Mouse (Mus musculus) splenic B cell, adult 2 months (primary cell): Measurements from ENCODE around the gene Man1a.

ENCODE experiments used
- DNase-seq: peaks from one replicate; pipeline ENCODE4 v3.0.0-alpha.2; 2011; ENCODE audit warnings: low read depth, low spot score
- H3K27me3 ChIP-seq: 2 replicates; pipeline ENCODE4 v1.6.1; 2012; ENCODE audit warnings: mild to moderate bottlenecking, low read length, moderate library complexity, mixed read lengths; ENCODE audit not compliant: control insufficient read depth, poor library complexity, insufficient read depth, severe bottlenecking
- H3K36me3 ChIP-seq: 2 replicates; pipeline ENCODE4 v1.6.1; 2012; ENCODE audit warnings: mild to moderate bottlenecking, low read length, moderate library complexity, mixed read lengths; ENCODE audit not compliant: control insufficient read depth, poor library complexity, insufficient read depth, severe bottlenecking

Gene Man1a

DNA sequence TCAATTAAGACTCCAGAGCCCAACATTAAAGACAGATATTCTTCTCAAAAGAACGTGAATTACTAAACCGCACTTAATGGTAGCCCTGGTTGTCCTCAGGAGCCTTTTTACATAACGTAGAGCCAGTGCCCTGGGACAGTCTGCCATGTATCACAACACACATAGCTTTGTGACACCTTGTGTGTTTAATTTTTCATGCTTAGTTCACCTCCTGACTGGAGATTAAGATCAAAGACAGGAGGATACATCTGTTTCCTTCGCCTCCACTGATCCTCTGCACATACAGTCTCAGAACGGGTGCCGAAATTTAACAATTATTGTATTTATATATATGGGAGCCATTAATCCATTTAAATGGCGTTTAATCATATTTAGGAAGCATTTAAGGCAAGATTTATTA lies 134.8 kb downstream of the Man1a start:
- no peaks in the 10 kb centered on the region; the same call in 1 of the 2 replicates for H3K36me3 ChIP-seq
- DNase-seq = no peak
- no peaks in the 10 kb centered on the region for H3K27me3 ChIP-seq

DNA sequence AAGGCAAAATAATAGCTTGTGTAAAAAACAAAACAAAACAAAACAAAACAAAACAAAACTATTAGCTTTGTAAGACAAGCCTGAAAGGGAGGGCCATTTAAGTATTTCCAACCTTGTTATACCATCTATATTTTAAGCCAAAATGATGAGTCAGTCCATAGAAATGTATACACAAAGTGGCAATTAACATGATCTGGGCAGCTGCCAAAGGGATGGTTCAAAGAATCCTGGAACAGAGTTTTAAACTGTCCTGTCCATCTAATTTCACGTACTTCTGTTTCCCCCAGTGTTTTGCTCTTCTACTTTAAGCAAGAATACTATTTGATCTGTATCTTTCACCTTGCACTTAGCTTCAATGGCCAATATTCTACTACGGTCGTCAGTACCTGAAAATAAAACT lies 138.2 kb downstream of the Man1a start:
- H3K36me3 ChIP-seq = peaks cover 13% of the 10 kb centered on the region
- DNase-seq = no peak

DNA sequence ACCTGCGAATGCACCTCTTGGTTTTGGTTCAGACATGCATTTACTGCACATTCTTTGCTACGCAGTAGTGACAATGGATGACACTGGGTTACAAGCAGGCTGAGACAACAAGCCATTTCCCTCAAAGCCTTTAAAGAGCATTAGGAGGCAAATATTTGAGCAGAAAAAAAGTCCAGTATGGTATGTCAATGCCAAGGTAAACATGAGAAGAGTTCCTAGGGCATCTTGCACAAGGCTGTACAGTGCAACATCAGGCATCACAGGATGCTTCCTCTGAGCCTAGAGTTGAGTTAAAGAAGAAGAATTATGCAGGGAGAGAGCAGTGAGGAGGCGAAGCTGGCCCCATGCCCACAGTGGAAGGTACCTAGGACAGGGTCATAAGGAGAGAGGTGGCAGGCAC lies 140.3 kb downstream of the Man1a start:
- Histone ChIP-seq H3K36me3 (peaks cover 18% of the 10 kb centered on the region), H3K27me3 (no peaks in the 10 kb centered on the region)
- DNase-seq = no peak

More for the DNA sequence above, 138.2 kb downstream of the Man1a start:
- no peaks in the 10 kb centered on the region for H3K27me3 ChIP-seq

DNA sequence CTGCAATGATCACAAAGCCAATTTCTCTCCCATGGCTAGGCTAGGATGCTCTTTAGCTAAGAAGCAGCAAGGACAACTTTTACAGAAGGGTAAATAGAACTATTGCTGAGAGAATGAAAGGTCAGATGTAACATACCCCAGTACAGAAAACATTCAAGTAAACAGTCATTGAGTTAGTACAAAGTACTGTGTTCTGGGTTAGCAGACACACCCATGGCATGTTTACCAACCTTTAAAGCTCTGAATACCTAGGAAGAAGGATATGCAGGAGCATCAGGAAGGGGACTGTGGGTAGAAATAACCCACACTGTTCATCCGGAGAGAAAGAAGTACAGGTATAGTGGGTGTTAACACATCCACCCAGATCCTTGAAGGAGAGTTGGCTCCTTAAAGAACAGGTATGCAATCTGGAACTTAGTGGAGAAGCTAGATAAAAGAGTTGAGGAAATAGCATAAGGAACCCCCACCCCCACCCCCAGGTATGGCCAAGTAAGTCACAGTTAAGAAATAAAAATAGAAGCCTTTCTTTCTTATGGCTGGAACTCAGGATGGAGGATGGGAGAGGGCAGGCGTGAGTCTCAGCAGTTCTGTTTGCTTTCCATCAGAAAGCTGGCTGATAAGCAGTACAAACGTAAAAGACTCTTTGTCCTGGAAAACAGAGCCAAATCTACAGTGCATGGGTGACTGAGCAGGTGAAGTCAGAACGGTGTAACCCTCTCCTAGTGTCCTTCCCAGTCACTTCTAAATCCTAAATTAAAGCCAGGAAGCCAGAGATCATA lies 146.5 kb downstream of the Man1a start:
- Histone ChIP-seq H3K27me3 (no peaks in the 10 kb centered on the region; the same call in 1 of the 2 replicates), H3K36me3 (peaks cover 29% of the 10 kb centered on the region)
- DNase-seq = no peak

DNA sequence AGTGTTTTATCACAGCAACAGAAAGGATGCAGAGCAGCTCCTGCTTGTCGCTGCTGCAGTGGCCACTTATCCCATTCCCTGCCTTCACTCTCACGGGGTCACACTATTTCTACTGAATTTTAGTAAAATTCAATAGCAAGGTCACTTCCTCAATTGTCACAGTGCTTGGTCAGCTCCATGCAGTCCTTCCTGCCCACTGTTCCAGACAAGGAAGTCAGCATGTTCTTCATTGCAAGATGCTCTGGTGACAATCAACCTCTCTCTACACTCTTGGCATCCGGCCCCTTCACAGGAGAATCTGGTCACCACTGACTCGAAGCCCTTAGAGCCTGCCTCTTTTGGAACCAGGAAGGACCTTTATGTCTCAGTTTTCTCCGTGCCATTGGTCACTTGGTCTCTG lies 148.5 kb downstream of the Man1a start:
- DNase-seq = peak; percentile 30
- no peaks in the 10 kb centered on the region; the same call in 1 of the 2 replicates for H3K27me3 ChIP-seq
- H3K36me3 ChIP-seq = peaks cover 18% of the 10 kb centered on the region

DNA sequence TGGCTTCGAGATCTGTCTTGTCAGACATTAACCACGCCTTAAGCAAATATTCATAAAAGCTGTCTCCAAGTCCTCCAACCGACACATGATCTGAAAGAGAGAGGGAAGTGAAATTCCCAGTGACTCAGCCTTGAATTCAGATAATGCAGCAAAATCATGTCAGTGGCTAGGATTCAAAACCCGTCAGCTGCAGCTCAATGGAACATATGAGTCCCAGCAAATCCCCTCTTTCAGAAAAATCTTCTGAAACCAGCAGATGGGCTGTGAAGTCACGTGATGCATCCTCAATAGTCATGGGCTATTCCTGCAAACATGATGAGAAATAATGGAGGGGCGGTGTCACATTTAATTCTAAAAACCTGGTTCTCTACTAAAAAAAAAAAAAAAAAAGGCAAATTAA lies 151.0 kb downstream of the Man1a start:
- H3K36me3 ChIP-seq = peaks cover 15% of the 10 kb centered on the region
- peak; percentile 35 for DNase-seq
- no peaks in the 10 kb centered on the region; the same call in 1 of the 2 replicates for H3K27me3 ChIP-seq

DNA sequence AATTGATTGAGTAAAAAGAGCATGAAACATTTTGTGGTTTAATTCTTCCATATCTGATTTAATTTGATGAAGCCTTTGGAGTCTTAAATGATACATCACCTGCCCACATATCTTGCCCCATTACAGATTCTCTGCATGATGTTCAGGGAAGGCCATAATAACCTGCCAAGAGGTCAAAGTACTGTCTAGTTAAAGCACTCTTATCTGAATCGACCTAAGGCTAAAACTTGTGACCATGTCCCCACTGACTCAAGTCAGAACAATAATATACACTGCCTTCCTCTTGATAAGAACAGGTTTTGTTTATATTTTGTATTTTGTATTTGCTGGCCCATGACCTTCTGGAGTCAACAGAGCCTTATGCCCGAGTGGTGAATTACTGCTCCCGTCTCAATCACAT lies 154.2 kb downstream of the Man1a start:
- DNase-seq = no peak
- Histone ChIP-seq H3K27me3 (no peaks in the 10 kb centered on the region; the same call in 1 of the 2 replicates), H3K36me3 (peaks cover 33% of the 10 kb centered on the region)

DNA sequence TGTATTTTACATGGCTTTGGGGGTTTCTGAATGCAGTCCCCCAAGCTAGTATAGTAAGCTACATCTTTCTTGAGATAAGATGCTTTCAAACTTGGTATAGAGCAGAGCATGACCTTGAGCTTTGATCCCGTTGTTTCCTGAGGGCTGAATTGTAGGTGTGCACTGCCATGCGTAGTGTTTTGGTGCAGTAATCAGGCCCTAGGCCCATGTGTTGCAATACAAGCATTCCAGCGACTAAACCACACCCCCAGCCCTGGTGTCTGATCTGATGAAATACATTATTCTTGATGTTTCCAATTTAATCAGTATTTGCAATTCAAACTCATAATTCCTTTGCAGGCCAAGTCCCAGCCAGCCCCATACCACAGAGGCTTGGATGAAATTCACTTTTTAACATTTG lies 158.9 kb downstream of the Man1a start:
- no peak for DNase-seq
- Histone ChIP-seq H3K36me3 (peaks cover 31% of the 10 kb centered on the region), H3K27me3 (no peaks in the 10 kb centered on the region)

DNA sequence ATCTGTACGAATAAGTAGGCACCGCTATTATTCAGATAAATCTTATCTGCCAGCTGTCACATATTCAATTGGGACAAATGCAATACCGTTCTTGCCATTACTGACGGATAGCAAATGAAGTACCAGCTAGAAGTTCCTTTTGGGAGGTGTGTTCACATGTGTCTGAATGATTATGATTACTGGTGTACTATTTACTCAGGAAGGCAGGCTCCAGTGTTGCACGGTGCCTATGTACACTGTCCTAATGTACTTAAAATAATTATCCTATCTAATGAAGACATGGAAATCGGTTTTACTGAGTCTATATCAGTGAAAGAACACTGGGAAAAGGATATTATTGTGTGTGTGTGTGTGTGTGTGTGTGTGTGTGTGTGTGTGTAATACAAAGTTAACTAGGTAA lies 160.7 kb downstream of the Man1a start:
- no peak for DNase-seq
- Histone ChIP-seq H3K27me3 (no peaks in the 10 kb centered on the region), H3K36me3 (peaks cover 37% of the 10 kb centered on the region)

DNA sequence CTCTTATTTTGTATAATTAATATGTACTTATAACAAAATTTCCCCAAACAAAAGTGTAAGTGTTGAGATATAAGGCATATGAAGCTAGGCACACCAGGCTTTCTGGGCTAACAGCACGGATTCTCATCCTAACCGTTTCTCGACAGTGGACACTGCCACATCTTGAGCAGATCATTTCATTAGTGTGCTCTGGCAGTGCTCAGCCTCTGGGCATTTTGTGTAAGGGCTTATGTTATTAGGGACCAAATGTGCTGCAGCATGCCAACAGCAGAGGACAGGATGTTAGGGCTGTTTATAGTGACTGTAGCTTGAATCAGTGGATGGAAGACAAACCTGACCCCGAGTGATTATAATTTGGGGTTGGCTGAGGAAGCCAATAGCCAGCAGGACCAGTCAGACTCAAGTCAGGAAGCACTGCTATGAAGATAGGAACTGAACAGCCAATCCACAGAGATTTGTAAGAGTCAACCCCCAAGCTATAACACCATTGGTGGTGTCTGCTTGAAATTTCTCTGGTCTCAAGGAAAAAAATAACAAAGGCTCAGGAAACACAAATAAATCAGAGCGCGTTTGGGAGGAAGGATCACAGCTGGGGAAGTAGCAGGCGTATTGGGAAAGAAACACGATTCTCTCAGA lies 161.3 kb downstream of the Man1a start:
- Histone ChIP-seq H3K36me3 (peaks cover 35% of the 10 kb centered on the region), H3K27me3 (no peaks in the 10 kb centered on the region)
- DNase-seq = no peak

DNA sequence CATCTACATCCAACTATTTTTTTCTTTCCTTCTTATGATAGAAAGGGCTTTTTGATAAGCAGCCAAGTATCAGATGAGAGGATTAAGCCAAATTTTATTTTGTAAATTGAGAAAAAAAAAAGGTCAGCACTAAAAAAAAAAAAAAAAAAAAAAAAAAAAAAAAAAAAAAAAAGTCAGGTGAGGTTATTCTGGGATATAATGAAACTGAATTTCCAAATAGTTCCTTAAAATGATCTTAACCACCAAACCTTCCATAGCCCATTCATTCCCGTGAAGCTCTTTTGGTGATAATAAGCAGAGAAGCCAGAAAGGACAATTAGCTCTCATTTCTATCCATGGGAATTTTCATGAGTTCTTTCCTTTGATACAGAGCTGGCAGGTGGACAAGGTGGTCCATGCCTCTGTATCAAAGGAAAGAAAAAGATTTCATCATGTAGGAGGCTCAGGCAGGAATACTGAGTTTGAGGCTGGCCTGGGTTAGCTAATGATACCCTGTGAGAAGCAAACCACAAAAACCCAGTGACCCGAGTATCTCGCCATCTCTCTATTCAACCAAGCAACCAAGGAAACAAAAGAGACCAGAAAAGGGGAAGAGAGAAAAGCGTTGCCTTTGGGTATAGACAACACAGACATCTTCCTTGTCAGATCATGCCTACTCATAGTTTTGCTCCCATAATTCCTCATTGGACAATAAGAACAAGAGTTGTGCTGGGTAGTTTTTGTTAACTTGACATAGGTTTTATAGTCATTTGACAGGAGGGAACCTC lies 162.7 kb downstream of the Man1a start:
- Histone ChIP-seq H3K36me3 (peaks cover 32% of the 10 kb centered on the region), H3K27me3 (no peaks in the 10 kb centered on the region)
- DNase-seq = peak; percentile 74

DNA sequence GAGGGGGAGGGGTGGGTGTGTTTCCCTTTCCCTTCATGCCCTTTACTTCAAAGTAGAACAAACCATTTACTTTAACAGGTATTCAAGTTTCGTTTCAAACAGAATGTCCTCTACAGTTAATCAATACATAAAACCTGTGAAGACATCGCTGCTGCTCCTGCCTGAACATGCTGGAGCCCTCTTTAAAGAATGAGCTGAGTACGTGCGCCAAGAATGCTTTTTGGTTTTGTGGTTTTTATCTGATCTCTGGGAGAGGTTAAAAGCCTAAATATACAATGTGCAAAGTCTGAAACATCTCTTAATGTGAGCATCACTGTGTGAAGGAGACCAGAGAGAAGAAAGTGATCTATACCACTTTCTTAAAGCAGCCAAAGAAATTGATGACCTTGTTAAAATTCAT lies 186.9 kb downstream of the Man1a start:
- no peak for DNase-seq
- H3K36me3 ChIP-seq = no peaks in the 10 kb centered on the region
- no peaks in the 10 kb centered on the region for H3K27me3 ChIP-seq

DNA sequence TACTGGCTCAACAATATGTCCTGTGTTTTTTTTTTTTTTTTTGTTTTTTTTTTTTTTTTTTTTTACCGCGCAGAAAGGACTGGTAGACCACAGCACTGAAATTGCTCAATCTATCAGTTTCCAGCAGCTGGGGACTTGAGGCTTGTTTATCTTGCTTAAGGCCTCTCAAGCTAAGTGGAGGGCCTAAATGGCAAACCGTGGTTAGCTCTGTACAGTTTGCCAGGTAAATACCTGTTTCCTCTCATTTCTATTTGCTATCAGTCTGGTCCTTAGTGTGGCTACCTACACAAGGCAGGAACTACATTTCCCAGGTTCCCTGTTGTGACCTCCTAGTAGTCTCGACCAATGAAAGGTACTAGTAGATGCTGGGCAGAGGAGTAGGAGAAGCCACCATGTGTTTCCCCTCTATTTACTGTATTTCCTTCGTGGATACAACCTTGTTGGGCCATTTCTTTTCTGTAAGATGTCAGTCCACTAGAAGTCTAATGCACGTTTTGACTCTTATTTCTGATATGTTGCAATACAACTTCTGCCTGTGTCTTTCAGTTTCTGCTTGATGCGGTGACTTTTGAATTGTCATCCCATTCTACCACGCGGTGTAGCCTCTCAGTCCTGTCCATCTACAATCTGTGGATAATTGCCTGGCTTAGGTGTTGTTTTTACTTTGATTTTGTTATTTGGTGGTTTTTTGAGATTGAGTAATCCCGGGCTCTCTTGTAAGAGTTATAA lies 187.9 kb downstream of the Man1a start:
- DNase-seq = no peak
- no peaks in the 10 kb centered on the region for H3K27me3 ChIP-seq
- no peaks in the 10 kb centered on the region for H3K36me3 ChIP-seq

DNA sequence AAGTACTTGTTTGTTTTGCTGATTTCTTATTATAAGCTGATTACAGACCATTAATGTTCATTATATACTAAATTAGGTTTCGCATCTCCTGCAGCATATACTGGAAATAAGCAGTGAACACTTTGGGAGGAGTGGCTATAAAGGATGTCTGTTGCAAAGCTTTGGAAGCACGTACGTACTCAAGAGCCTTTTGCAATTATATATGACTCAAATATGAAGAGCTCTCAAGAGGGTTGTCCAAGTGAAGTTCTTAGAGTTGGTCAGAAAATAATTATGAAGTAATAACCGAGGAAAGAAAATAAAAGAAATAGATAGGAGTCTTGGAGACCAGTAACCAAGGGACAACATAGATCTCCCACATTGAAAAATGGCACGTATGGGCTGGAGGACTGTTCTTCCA lies 189.9 kb downstream of the Man1a start:
- DNase-seq = no peak
- H3K36me3 ChIP-seq = no peaks in the 10 kb centered on the region
- no peaks in the 10 kb centered on the region for H3K27me3 ChIP-seq
